Mouse (Mus musculus) forelimb bud, embryonic 11.5 days (tissue): ENCODE results near the gene Vmn2r38.
"Not testable (repeated sequence)": the region's sequence is repeated elsewhere in the genome, so short reads cannot be mapped to it uniquely, and the experiment has no call there.

Experiments
- DNase-seq: peaks from one replicate; pipeline ENCODE4 v3.0.0-alpha.2; 2012; ENCODE audit warnings: low read depth, low spot score

Vmn2r38 gene

GRCm38 (mm10) chr7:9097781-9098180 is at the start of gene Vmn2r38:
Vmn2r38 (minus strand) TSS chr7:9097881.
- not testable (repeated sequence) for DNase-seq

GRCm38 (mm10) chr7:9065353-9065752 is 32.3 kb downstream of the Vmn2r38 start:
- DNase-seq: not testable (repeated sequence)

GRCm38 (mm10) chr7:9030698-9031097 is 67.0 kb downstream of the Vmn2r38 start, which contains the start of gene Vmn2r39:
Vmn2r39 (minus strand) TSS chr7:9030798.
- not testable (repeated sequence) for DNase-seq
